Comparison of ENCODE assay signal across 9 mouse cellular contexts in genomic region chr2:179681386-179681785, GRCm38 (mm10).
DNase-seq lines count a peak whose midpoint lies in the region; ATAC-seq and TF ChIP-seq lines count a peak whose summit lies in the region.
"Had no signal": no experiment of that assay in that cellular context is flagged by ENCODE, and none has a peak within 500 bp of the region (broad histone marks: within the 10 kb centered on the region; RNA-seq: fewer than 3 reads in every experiment).

No protein-coding gene starts in this region.

- DNase-seq in forebrain, postnatal 0 days, result no peak
- DNase-seq in forebrain, embryonic 14.5 days (ENCODE audit: low spot score), result no peak
- DNase-seq in lung, embryonic 14.5 days, result no peak
- DNase-seq in lung, postnatal 25 days (ENCODE audit: low spot score), result no peak
- peak; percentile 28 for DNase-seq in cerebellum, adult 9-10 months
- DNase-seq in liver, embryonic 14.5 days (ENCODE audit: low read depth in 3 of 3, low spot score in 3 of 3), result no peak
- peak; percentile 52 for DNase-seq in thymus, postnatal 4 days
- DNase-seq in T-cell, adult 2 months (ENCODE audit: low spot score), result no peak

- no peaks in the 10 kb centered on the region for H3K36me3 ChIP-seq in forebrain, postnatal 0 days (ENCODE audit: insufficient read depth)
- H3K36me3 ChIP-seq in forebrain, embryonic 14.5 days (ENCODE audit: control insufficient read depth, insufficient read depth, low read length), result no peaks in the 10 kb centered on the region
- no peaks in the 10 kb centered on the region for H3K36me3 ChIP-seq in lung, embryonic 14.5 days (ENCODE audit: insufficient read depth)
- no peaks in the 10 kb centered on the region for H3K36me3 ChIP-seq in liver, embryonic 14.5 days (replicated peaks; ENCODE audit: control insufficient read depth, insufficient read depth, low read depth)
- H3K36me3 ChIP-seq: limb, embryonic 15.5 days had no signal

- no peak for TF ChIP-seq EP300 in liver, embryonic 14.5 days (IDR thresholded peaks at IDR 0.05; ENCODE audit: low read depth)

- no peaks in the 10 kb centered on the region for H3K27me3 ChIP-seq in forebrain, postnatal 0 days (ENCODE audit: insufficient read depth, low read length)
- H3K27me3 ChIP-seq in forebrain, embryonic 14.5 days (replicated peaks; ENCODE audit: control insufficient read depth, insufficient read depth, low read length), result no peaks in the 10 kb centered on the region
- no peaks in the 10 kb centered on the region for H3K27me3 ChIP-seq in lung, embryonic 14.5 days (ENCODE audit: insufficient read depth, low read length)
- no peaks in the 10 kb centered on the region for H3K27me3 ChIP-seq in liver, embryonic 14.5 days (ENCODE audit: control insufficient read depth, insufficient read depth, low read length)

- ATAC-seq in forebrain, postnatal 0 days, result no peak
- no peak for ATAC-seq in forebrain, embryonic 14.5 days
- ATAC-seq in lung, embryonic 14.5 days (ENCODE audit: insufficient read depth), result no peak
- ATAC-seq in liver, embryonic 14.5 days (ENCODE audit: insufficient read depth), result no peak

- H3K9ac ChIP-seq in forebrain, postnatal 0 days, result no peak overlapping the region
- H3K9ac ChIP-seq in forebrain, embryonic 14.5 days (ENCODE audit: low read length), result no peak overlapping the region
- H3K9ac ChIP-seq in lung, embryonic 14.5 days, result no peak overlapping the region
- H3K9ac ChIP-seq in liver, embryonic 14.5 days (replicated peaks), result no peak overlapping the region
- H3K9ac ChIP-seq: limb, embryonic 15.5 days had no signal

- H3K4me3 ChIP-seq in forebrain, postnatal 0 days (ENCODE audit: low read depth, low read length), result no peak overlapping the region
- H3K4me3 ChIP-seq in forebrain, embryonic 14.5 days (ENCODE audit: low read depth, low read length), result no peak overlapping the region
- H3K4me3 ChIP-seq in lung, embryonic 14.5 days (ENCODE audit: low read depth, low read length), result no peak overlapping the region
- H3K4me3 ChIP-seq in liver, embryonic 14.5 days (ENCODE audit: insufficient read depth in 1 of 2, low read depth in 2 of 2, low read length in 2 of 2), result no peak overlapping the region
- H3K4me3 ChIP-seq: limb, embryonic 15.5 days had no signal

- H3K4me2 ChIP-seq in forebrain, postnatal 0 days (ENCODE audit: low read depth), result no peak overlapping the region
- no peak overlapping the region for H3K4me2 ChIP-seq in forebrain, embryonic 14.5 days (ENCODE audit: low read length)
- H3K4me2 ChIP-seq in lung, embryonic 14.5 days, result no peak overlapping the region
- no peak overlapping the region for H3K4me2 ChIP-seq in liver, embryonic 14.5 days (ENCODE audit: low read depth)
- H3K4me2 ChIP-seq: limb, embryonic 15.5 days had no signal

- peak; percentile 70 for TF ChIP-seq CTCF in forebrain, postnatal 0 days (IDR thresholded peaks at IDR 0.05; ENCODE audit: low read depth)
- peak; percentile 70 for TF ChIP-seq CTCF in lung, embryonic 14.5 days (IDR thresholded peaks at IDR 0.05; ENCODE audit: low read depth)
- peak; percentile 77 for TF ChIP-seq CTCF in liver, embryonic 14.5 days (IDR thresholded peaks at IDR 0.05; ENCODE audit: low read depth)

- no peaks in the 10 kb centered on the region for H3K4me1 ChIP-seq in forebrain, postnatal 0 days (ENCODE audit: insufficient read depth)
- H3K4me1 ChIP-seq in forebrain, embryonic 14.5 days (ENCODE audit: control insufficient read depth, insufficient read depth, low read length), result no peaks in the 10 kb centered on the region
- no peaks in the 10 kb centered on the region; the same call in 1 of the 2 replicates for H3K4me1 ChIP-seq in lung, embryonic 14.5 days (ENCODE audit: insufficient read depth)
- H3K4me1 ChIP-seq in liver, embryonic 14.5 days (replicated peaks; ENCODE audit: control insufficient read depth in 2 of 2, insufficient read depth in 2 of 2, low read length in 1 of 2), result no peaks in the 10 kb centered on the region
- H3K4me1 ChIP-seq: limb, embryonic 15.5 days had no signal

- H3K9me3 ChIP-seq in forebrain, postnatal 0 days (ENCODE audit: low read length), result no peaks in the 10 kb centered on the region
- no peaks in the 10 kb centered on the region for H3K9me3 ChIP-seq in forebrain, embryonic 14.5 days (replicated peaks; ENCODE audit: control insufficient read depth, low read length)
- no peaks in the 10 kb centered on the region for H3K9me3 ChIP-seq in lung, embryonic 14.5 days (ENCODE audit: low read depth, low read length)
- H3K9me3 ChIP-seq in liver, embryonic 14.5 days (ENCODE audit: control insufficient read depth, low read length), result no peaks in the 10 kb centered on the region
- H3K9me3 ChIP-seq: limb, embryonic 15.5 days had no signal

- WGBS in forebrain, postnatal 0 days, result 84% methylated on average over 1 of the region's 1 CpGs
- 92% methylated on average over 1 of the region's 1 CpGs for WGBS in forebrain, embryonic 14.5 days
- WGBS in lung, embryonic 14.5 days, result 94% methylated on average over 1 of the region's 1 CpGs
- 67% methylated on average over 1 of the region's 1 CpGs for WGBS in liver, embryonic 14.5 days (ENCODE audit: insufficient replicate concordance)

- H3K27ac ChIP-seq in forebrain, postnatal 0 days (ENCODE audit: low read depth, low read length), result no peak overlapping the region
- no peak overlapping the region for H3K27ac ChIP-seq in forebrain, embryonic 14.5 days (ENCODE audit: low read depth, low read length)
- H3K27ac ChIP-seq in lung, embryonic 14.5 days (ENCODE audit: low read depth), result no peak overlapping the region
- no peak overlapping the region for H3K27ac ChIP-seq in liver, embryonic 14.5 days
- H3K27ac ChIP-seq: limb, embryonic 15.5 days had no signal

Comparison
In these comparisons a context has a peak if more than half of its experiments do, and no peak if none do; other contexts are left out.
1. DNase-seq: peak in cerebellum, adult 9-10 months (single experiment) and thymus, postnatal 4 days (single experiment); none in forebrain, postnatal 0 days (single experiment), forebrain, embryonic 14.5 days (single experiment), lung, embryonic 14.5 days (single experiment), lung, postnatal 25 days (single experiment), liver, embryonic 14.5 days (0 of 3) and T-cell, adult 2 months (single experiment).
2. Peak in every context shown above with its lines, with median percentiles within 50 percentile points of each other: CTCF ChIP-seq.